Mouse (Mus musculus) T-helper 1 cell (primary cell): ENCODE measurements around the gene Mras.

Experiments used
- in situ Hi-C: fragments of 300-600 bp; cut with MboI, MseI; formaldehyde crosslinking; loops from one replicate; pipeline ENCODE4 v1.15.1; 2025; ENCODE audit warnings: high pct_unique_total_duplicates

Mras gene

DNA sequence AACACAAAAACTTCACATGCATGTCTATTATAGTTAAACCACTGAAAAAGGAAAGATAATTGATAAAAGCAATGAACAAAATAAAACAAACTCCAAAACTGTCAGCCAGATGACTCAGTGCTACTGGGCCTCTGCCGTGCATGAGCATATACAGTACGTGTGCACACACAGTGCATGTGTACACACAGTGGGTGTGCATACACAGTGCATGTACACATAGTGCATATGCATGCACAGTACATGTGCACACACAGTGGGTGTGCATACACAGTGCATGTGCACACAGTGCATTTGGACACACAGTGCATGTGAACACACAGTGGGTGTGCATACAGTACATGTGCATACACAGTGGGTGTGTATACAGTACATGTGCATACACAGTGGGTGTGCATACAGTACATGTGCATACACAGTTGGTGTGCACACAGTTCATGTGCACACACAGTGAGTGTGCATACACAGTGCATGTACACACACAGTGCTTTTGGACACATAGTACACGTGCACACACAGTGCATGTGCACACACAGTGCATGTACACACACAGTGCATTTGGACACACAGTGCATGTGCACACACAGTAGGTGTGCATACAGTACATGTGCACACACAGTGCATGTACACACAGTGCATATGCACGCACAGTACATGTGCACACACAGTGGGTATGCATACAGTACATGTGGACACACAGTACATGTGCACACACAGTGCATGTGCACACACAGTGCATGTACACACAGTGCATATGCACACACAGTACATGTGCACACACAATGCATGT is 4.7 kb upstream of the Mras start:
- in situ Hi-C loops = no loop called here

DNA sequence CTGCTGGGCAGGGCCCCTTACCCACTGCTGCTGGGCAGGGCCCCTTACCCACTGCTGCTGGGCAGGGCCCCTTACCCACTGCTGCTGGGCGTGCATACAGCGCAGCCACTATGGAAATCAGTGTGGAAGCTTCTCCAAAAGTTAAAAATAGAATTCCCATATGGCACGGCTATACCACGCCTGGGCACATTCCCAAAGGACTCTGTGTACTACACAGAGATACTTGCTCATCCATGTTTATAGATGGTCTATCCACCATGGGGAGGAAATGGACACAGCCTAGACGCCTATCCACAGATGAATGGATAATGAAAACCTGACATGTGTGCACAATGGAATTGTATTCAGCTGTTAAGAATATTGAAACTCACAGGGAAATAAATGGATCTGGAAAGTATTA is 3.8 kb upstream of the Mras start:
- in situ Hi-C loops = no loop called here

DNA sequence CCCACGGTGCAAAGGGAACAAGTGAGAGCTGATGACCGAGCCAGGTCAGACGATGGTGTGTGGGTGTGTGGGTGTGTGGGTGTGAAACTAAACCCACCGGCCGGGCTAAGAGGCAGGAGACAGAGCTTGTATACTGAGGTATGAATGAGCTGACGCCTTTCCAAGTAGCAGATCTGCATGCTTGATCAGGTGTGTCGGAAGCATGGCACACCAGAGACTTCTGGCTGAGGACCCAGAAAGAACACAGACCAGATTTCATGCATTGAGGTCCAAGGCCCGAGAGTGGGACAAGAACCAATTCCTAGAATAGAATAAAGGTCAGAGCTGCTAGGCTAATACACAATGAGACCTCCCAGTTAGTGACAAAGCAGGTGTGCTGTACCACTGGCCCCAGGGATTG is 1.9 kb upstream of the Mras start:
- in situ Hi-C loops = no loop called here

DNA sequence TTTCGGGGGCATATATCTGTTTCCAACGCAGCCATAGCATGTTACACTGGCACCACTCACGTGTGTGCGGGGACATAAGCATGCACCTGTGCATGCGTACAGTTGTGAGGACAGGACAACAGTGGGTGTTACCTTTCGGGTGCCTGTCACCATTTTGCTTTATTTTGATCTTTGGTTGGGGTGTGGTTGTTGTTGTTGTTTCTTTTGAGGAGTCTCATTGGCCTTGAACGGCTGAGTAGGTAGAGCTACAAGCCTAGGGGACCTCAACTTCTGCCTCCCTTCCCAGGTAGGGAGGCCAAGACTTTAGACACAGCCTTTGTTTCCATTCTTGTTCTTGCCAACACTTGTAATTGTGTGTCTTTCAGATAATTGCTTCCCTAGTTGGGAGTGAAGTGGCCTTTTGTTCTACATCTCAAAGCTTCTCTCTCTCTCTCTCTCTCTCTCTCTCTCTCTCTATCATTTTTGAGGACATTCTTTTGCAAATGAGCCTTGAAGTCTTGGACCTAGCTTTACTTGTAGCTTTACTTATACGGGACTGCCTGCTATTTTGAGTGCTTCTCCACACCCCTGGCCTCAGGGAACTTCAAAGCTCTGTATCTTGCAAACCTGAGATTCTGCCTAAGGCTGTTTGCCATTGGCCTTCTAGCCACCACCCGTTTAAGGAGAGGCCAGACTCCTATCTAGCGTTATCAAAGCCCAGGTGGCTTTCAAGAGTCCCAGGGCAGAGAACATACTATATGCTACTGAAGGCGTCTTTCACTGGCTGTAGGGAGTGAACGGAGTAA is 792 bp upstream of the Mras start:
- in situ Hi-C loops = no loop called here

DNA sequence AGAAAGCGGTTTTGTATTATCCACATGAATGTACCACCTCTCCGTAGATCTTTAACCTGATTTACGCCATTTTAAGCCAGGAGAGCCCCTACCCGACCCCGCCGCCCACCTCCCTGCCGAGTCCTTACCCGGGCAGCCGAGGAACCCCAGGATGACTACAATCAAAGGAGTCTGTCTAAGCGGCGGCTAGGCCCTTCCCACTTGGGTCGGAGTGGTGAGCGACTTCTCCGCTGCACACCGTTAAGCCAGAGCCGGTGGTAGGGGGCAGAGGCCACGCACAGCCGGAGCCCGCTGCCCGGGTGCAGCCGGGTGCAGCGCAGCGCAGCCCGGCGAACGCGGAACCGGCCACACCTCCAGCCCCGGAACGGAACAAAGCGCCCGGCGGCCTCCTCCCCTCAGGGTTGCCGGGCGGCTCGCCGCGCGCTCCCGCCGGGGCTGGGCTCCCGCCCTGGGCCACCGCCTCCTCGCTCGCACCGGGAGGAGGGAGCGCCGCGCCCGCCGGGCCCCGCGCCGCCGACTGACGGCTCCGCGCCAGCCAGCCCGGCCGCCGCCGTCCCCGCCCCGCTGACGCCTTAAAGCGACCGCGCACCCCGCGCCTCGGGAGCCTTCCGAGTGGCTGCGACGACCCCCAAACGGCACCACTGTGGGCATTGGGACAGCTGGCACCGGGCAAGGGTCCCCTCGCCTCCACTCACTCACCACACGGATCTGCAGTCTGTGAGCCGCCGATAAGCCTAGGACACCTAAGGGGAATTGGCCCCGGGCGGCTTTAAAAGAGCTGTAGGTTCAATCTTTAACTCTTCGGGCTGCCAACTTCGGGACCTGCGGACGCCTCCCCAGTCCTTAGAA is 775 bp downstream of the Mras start:
- in situ Hi-C loops = no loop called here

DNA sequence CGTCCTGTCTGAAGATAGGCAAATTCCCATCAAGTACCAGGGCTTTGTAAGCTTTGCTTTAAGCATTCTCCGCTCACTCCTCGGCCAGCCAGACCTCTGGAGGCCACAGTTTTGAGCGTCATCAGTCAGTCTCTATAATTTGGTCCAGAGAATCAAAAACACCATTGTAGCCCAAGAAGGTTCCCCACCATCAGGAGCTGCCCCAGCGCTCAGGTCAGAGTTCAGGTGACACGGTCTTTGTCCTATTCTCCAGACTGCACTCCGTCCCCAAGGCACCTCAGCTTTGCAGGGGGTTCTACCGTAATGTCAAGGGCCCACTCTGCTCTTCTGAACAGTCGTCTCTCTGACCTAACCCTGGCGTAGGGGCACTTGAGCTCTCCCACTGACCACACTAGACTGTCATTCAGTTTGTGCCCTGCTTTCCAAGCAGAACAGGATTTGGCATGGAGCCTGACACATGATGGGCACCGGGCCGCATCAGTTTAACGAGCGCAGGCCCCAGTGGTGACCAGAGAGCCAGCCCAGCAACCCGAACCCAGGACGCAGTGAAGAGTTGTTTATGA is 1.5 kb downstream of the Mras start:
- in situ Hi-C loops = no loop called here

DNA sequence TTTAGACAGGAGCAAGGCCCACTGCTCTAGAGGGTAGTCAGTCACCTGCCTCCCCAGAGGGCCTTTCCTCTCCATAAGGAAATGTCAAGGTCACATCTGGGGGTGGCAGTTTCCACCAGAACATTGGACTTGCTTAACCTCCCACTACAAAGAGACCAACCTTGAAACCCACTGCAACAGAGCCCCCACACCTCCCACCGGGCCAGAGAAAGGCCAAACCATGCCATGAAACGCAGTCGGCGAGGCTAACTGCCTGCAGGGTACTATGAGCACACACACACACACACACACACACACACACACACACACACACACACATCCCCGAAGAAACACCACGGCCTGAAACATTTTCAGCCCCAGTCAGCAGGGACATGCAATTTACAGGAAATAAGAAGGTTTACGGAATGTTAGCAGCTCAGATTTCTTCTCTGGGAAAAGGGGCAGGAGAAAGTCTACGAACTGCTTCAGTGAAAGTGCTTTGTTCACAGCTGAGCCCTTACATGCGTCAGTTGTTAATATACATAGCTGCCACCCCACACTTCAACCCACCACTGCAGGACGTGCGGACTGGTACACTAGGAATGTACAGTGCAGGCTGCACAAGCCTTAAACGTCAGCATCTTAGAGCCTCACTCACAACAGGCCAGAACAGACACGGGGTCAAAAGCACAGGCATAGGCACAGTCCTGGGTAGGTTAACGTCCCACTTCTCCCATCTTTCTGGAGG is 2.1 kb downstream of the Mras start:
- in situ Hi-C loops = no loop called here

DNA sequence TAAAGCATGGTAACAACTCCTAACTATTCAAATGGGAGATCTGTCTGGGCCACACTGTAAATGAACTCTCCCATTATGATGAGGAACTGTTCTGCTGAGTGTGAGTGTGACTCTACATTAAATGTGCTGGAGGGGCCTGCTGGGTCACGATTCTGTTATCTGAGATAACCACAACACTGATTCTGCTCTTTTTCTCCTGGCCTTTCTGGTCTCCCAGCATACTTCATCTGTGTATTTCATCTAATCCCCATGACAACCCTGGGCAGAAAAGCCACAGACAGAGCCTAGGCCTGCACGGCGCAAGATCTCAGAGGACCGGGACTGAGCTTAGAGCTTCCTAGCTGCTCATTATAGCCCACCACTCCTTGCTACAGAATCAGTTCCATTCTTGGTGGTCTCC is 4.7 kb downstream of the Mras start:
- in situ Hi-C loops = no loop called here

DNA sequence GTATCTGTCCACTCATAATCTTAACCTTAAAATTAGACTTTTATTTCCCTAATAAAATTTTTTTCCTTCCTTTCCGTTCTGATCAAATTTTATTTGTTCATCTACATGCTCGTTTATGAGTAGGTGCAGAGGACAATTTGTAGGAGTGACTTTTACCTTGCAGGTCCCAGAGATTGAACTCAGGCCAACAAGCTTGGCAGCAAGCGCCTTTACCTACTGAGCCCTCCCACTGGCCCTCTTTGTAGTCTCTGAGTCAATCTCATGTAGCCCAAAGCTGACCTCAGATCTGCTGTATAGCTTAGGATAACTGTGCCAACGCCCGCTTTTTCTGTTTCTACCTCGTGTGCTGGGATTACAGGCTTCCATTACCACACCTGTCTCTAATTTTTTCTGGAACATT is 5.2 kb downstream of the Mras start:
- in situ Hi-C loops = no loop called here

DNA sequence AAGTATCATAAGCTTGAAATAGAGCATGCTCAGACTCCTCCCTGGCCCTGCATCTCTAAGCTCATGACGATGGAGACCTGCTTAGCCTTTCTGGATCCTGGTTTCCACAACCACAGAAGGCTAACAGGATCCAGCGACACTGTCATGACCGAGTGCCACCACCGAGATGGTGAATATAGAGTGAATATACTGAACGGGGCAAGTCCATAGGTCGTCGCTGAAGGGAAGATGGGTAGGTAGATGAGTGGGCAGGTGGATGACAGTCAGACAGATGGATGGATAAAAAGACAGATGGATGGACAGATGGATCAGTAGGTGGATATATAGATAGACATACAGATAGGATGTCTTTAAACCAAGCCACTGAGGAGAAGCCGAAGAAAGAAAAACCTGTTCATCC is 5.8 kb downstream of the Mras start:
- in situ Hi-C loops = no loop called here

DNA sequence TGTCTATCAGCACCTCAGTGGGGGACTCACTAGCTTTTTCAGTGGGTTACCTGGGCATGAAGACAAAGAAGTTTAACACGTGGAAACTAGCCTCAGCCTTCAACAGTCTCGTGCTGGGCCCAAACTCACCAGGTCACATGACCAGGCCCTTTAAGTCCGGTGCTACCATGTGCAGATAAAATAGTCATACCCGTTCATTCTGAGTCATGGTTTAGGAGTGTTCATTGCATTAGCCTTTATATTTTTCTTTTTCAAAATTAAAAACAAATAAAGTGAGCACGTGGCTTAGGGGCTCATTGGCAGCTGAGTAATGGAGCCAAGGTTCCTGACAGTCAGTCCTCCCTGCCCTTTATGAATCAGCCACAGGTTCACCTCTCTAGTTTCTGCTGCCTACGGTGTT is 6.4 kb downstream of the Mras start:
- in situ Hi-C loops = no loop called here

DNA sequence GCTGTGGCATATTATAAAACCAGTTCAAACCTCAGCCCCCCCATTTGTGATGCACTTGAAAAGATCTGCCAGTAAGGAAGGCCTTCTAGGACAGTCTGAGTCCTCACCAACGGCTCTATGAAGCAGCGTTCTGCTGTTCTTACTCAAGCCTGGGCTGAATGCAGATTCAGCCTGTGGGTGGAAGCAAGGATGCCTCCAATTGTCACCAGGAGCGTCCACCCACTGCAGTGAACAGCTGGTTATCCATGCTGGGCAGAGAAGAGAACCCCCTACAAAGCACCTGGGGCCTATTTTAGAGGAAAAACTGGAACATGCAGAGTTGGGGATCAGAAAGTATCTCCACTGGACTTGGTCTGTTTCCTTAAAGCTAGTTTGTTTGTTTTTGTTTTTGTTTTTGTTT is 7.3 kb downstream of the Mras start:
- in situ Hi-C loops = no loop called here

DNA sequence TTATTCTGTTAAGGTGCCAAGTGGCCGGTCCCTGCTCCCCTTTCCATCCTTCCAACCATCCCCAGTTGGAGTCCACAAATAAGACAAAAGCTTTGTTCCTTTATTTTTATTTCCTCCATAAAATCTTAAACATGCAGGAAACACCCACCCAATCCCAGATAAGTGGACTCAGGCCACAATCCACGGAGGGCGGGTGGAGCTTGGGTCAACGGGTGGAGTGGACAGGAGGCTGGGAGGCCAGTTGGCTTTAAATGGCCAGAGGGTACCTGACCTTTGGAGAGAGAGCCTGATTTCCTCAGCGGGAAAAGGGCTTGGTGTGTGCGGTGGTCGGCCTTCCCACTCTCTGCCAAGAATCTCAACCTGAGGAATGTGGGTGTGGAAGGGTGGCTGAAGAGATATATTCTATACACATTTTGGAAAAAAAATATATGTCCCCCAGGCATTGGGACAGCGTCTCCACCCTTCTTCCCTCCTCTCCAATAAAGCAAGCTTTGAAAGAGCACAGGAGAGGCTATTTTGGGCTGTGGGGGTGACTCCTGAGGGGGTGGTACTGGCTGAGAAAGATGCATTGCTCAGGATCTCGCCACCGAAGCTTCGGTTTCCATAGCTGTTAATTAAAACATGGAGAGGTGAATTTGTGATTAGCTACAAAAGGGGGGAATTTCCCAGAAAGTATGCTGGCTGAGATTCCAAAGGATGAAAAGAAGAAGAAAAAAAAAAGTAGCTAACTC is 8.4 kb downstream of the Mras start:
- in situ Hi-C loops = no loop called here

DNA sequence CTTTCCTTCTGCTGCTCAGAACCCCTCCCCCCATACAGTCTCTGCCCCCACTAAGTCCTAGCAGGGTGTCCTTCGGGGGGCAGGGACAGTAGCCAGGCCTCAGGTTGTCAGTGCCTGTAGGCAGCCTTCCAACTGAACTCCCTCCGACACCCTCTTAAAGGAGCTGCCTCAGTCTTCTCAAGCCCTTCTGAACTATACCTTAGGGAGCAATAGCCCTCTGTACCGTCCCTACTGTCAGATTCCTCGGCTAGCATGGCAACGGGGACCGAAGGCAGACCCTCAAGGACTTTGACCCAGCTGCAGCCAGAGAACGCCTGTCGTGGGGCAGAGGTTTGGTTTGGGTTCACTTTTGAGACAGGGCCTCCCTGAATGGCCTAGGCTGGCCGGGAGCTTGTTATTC is 11.9 kb downstream of the Mras start:
- in situ Hi-C loops = no loop called here

DNA sequence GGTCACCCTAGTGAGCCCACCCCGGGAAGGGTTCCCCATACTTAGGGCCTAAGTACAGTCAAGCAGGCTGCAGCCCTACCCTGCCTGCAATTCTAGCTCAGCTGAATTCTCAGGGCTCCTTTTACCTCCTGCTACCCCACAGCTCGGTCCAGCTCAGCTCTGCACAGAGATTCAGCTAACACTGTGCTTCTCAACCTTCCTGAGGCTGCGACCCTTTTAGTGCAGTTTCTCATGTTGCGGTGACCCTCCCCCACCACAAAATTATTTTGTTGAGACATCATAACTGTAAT is 12.7 kb downstream of the Mras start:
- in situ Hi-C loops = no loop called here

DNA sequence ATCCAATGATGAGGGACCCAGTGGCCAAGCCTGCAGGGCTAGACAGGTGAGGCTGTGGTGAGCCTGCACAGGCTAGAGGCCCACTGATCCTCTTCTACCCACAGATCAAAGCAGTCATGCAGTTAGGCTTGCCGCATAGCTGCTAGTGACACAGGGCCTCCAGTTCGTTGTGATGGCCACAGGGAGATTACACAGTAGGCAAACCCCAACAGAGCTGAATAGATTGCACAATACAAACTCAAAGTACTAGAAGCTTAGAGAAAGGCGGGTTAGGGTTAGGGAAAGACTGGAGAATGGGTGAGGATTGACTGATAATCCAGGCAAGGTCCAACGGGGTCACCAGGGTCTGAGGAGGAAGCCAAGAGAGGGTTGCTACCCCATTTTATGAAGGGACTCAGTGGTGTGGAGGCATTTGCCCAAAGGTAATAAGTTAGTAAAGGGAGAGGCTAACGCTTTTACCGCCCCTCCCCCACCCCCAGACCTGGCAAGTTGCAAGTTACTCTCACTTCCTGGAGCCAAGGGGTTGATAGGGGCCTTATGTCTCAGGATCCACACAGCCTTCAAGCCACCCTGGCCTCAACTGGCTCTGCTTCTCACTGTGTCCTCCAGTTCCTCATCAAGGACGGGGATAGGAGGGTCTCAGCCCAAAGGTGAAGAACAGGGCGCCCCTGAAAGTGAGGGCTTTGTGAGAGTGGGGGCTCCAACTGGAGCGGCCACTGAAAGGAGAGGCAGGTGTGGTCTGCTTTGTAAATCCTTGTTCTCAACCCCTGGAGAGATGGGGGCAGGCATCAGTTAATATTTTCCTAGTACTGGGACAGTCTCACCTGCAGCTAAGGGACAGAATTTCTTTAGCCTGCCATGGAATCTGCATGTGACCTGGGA is 13.2 kb downstream of the Mras start:
- in situ Hi-C loops = no loop called here

DNA sequence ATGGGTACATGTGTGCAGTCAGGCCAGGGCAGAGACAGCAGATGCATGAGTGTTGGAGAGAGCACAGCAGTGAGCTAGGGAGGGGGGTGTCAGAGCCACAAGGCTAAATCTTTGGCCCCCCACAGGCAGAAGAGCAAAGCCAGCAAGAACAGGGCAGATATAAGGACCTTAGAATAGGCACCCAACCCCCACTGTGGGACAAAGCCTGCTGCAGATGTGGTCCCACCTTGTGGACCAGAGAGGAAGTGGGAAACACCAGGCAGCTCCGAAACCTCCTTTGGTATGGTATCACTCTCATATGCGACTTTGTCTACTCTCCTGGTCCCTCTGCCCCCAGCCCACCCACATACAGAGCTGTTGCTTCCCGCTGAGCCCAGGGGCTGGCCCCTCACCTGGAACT is 15.3 kb downstream of the Mras start:
- in situ Hi-C loops = no loop called here

DNA sequence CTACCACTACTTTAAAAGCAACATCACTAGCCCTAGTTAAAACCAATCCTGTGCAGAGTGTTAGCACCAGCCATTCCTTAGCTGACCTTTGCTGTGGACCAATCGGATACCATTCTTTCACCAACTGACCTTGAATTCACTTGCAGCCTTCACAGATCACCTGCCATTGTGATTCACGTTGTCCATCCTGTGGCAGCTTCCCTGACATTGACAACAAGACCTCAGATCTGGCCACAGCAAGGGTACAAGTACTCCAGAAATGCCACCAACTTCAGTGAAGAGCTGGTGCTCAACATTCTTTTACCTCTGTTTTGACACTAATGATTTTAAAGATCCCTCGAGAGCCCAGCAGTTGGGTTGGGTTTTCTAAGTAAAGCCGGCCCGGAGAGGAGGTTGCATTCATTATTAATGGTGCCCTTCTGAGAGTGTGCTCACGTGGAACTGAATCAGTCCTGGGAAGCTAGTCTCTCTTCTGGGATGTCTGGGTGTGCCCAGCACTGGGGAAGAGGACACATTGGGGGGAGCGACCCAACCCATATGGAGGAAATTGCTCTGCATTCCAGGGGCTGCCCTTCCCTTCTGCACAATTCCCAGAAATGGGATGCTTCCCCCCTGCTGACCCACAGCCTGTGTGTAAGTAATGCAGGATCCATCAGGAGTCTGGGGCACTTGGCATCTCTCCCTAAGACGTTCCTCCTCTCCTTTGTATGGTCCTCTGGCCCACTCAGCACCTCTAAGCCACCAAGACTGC is 17.1 kb downstream of the Mras start:
- in situ Hi-C loops = no loop called here

DNA sequence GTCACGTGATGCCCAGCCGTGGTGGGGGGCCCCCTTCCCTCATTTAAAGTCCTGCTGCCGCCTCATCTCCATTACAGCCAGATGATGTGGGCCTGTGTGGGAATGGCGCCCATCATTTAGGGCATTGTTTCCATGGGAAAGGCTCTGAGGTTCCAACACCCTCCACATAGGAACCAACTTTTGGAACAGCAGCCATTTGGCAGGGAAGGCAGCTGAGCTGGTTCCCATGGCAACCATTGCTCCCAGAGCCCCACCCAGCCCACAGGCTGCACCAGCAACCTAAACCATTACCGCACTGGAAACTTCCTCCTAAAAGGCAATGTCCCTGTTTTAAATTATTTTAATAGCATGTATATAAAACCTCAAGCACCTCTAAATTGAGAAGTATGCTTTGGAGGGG is 18.8 kb downstream of the Mras start:
- in situ Hi-C loops = no loop called here
